Mouse (Mus musculus) heart, adult 2 months (tissue): ENCODE results near the gene Tbc1d10b. TPM values are rescaled to one million over a fixed set of nuclear protein-coding genes. Genes with fewer than 3 reads are reported as not detected.

Source experiments
- DNase-seq, 2 experiments: peaks; one replicate each; pipeline ENCODE4 v3.0.0; 2021
- H3K27ac ChIP-seq: fragments of 200-600 bp; 2 replicates; pipeline ENCODE4 v1.8.1; 2022
- H3K27me3 ChIP-seq: fragments of 200-500 bp; 2 replicates; pipeline ENCODE4 v1.6.1; 2012; ENCODE audit warnings: mild to moderate bottlenecking, low read length, inconsistent platforms, mixed read lengths; ENCODE audit not compliant: control insufficient read depth, insufficient read depth
- H3K36me3 ChIP-seq: fragments of 200-500 bp; 2 replicates; pipeline ENCODE4 v1.6.1; 2012; ENCODE audit warnings: low read length, inconsistent platforms; ENCODE audit not compliant: control insufficient read depth, insufficient read depth
- H3K4me1 ChIP-seq: fragments of 200-500 bp; 2 replicates; pipeline ENCODE4 v1.6.1; 2011; ENCODE audit warnings: low read length; ENCODE audit not compliant: control insufficient read depth, insufficient read depth
- H3K4me3 ChIP-seq: fragments of 200-600 bp; 2 replicates; pipeline ENCODE4 v1.8.1; 2022
- H3K79me2 ChIP-seq: fragments of 200-500 bp; replicated peaks from 2 replicates; pipeline ENCODE4 v1.6.1; 2012; ENCODE audit warnings: mild to moderate bottlenecking, inconsistent platforms, low read length, moderate library complexity, mixed read lengths; ENCODE audit not compliant: control insufficient read depth, insufficient read depth
- H3K9ac ChIP-seq: fragments of 200-500 bp; 2 replicates; pipeline ENCODE4 v1.6.1; 2012; ENCODE audit warnings: low read depth, mild to moderate bottlenecking, control low read depth, inconsistent platforms, low read length, mixed read lengths
- CTCF ChIP-seq: fragments of 200-600 bp; IDR thresholded peaks from 2 replicates; pipeline ENCODE4 v1.8.1; 2022; ENCODE audit warnings: antibody characterized with exemption, mild to moderate bottlenecking, moderate library complexity
- EP300 ChIP-seq: fragments of 200-500 bp; IDR thresholded peaks from 2 replicates; pipeline ENCODE4 v1.6.1; 2011; ENCODE audit warnings: low read depth, low read length, control low read depth; ENCODE audit not compliant: insufficient read depth
- POLR2A ChIP-seq: fragments of 200-500 bp; IDR thresholded peaks from 2 replicates; pipeline ENCODE4 v1.6.1; 2011; ENCODE audit warnings: mild to moderate bottlenecking, low read depth, low read length, control low read depth; ENCODE audit not compliant: insufficient read depth
- WGBS: fragments of 180-500 bp; shearing (Covaris S2); methylation state at CpG from one replicate; pipeline ENCODE4 v1.1.7; 2018; 5-methylcytosine and 5-hydroxymethylcytosine counted together
- intact Hi-C: fragments of 180-260 bp; cut with DNase I; formaldehyde crosslinking; loops from one replicate; pipeline ENCODE4 v1.15.1; 2025
- polyA plus RNA-seq: library from polyadenylated mRNA; depleted of rRNA; stranded (reverse); fragments of >200 nt; gene quantifications from 2 replicates; pipeline ENCODE4 v1.2.3, GENCODE M21; 2012; rRNA removed
- total RNA-seq, 2 experiments: library from RNA; stranded (reverse); gene quantifications; 2 replicates each; pipeline ENCODE4 v1.2.3; 2021

Tbc1d10b gene
- total and polyA plus RNA-seq, 3 experiments = 13.6 to 22.0 (median 20.5) TPM

GRCm38 (mm10) chr7:127153477-127153876 lies 54.8 kb downstream of the Tbc1d10b start:
- Histone ChIP-seq H3K4me3 (no peak overlapping the region), H3K27me3 (no peaks in the 10 kb centered on the region), H3K79me2 (no peaks in the 10 kb centered on the region), H3K36me3 (no peaks in the 10 kb centered on the region), H3K4me1 (peaks cover 2% of the 10 kb centered on the region), H3K9ac (no peak overlapping the region), H3K27ac (no peak overlapping the region)
- no peak for TF ChIP-seq EP300
- no peak for TF ChIP-seq POLR2A
- no peak for TF ChIP-seq CTCF
- DNase-seq = no peak
- 7% methylated on average over 3 of the region's 3 CpGs for WGBS
- intact Hi-C loops = no loop called here

GRCm38 (mm10) chr7:127152464-127152863 lies 55.8 kb downstream of the Tbc1d10b start:
- Histone ChIP-seq H3K79me2 (no peaks in the 10 kb centered on the region), H3K4me3 (no peak overlapping the region), H3K4me1 (peaks cover 2% of the 10 kb centered on the region), H3K27ac (no peak overlapping the region), H3K9ac (no peak overlapping the region), H3K27me3 (no peaks in the 10 kb centered on the region), H3K36me3 (no peaks in the 10 kb centered on the region)
- intact Hi-C loops = no loop called here
- no peak for DNase-seq
- no peak for TF ChIP-seq POLR2A
- WGBS = 93% methylated on average over 6 of the region's 6 CpGs

- no peak overlapping the region for H3K27ac ChIP-seq
- intact Hi-C loops = no loop called here
Measured at GRCm38 (mm10) chr7:127147901-127148300, 60.4 kb downstream of the Tbc1d10b start.

More at GRCm38 (mm10) chr7:127147901-127148300, 60.4 kb downstream of the Tbc1d10b start:
- H3K9ac ChIP-seq = no peak overlapping the region
- no peaks in the 10 kb centered on the region for H3K36me3 ChIP-seq
- no peaks in the 10 kb centered on the region for H3K27me3 ChIP-seq
- WGBS = 42% methylated on average over 3 of the region's 3 CpGs
- H3K4me3 ChIP-seq = no peak overlapping the region
- DNase-seq = no peak
- H3K79me2 ChIP-seq = no peaks in the 10 kb centered on the region
- no peaks in the 10 kb centered on the region for H3K4me1 ChIP-seq
- TF ChIP-seq CTCF = no peak
- no peak for TF ChIP-seq EP300
- TF ChIP-seq POLR2A = no peak

Other genes starting within 250 kb of the Tbc1d10b start
- gene Cdipt, start 232.6 kb downstream of the Tbc1d10b start, total RNA-seq = 10 to 100 TPM; 44.4 to 45.9 TPM
- 133 and 170 TPM in 2 replicates for gene Cdipt, start 232.6 kb downstream of the Tbc1d10b start, polyA plus RNA-seq
- gene Cdiptos, start 232.4 kb downstream of the Tbc1d10b start, total RNA-seq = under 1 TPM in 1 of 2 experiments, not detected in 1; 0.39 TPM
- gene Cdiptos, start 232.4 kb downstream of the Tbc1d10b start, polyA plus RNA-seq = 2.0 and 2.5 TPM in 2 replicates
- gene Mvp, start 193.8 kb downstream of the Tbc1d10b start, total RNA-seq = 10 to 100 TPM; 50.4 to 59.1 TPM
- 48.8 and 50.7 TPM in 2 replicates for gene Mvp, start 193.8 kb downstream of the Tbc1d10b start, polyA plus RNA-seq
- gene Pagr1b, start 192.0 kb downstream of the Tbc1d10b start, total RNA-seq = not detected
- gene Pagr1b, start 192.0 kb downstream of the Tbc1d10b start, polyA plus RNA-seq = not detected in 2 replicates
- gene Pagr1a, start 191.1 kb downstream of the Tbc1d10b start, total RNA-seq = 10 to 100 TPM; 12.8 to 21.4 TPM
- gene Pagr1a, start 191.1 kb downstream of the Tbc1d10b start, polyA plus RNA-seq = 3.6 and 4.3 TPM in 2 replicates
- gene Gm42742, start 187.4 kb downstream of the Tbc1d10b start, total RNA-seq = 10 to 100 TPM; 15.9 to 25.8 TPM
- gene Gm42742, start 187.4 kb downstream of the Tbc1d10b start, polyA plus RNA-seq = 21.7 and 24.3 TPM in 2 replicates
- gene Prrt2, start 187.3 kb downstream of the Tbc1d10b start, total RNA-seq = under 1 TPM; 0.63 to 0.77 TPM
- gene Prrt2, start 187.3 kb downstream of the Tbc1d10b start, polyA plus RNA-seq = 5.7 and 8.0 TPM in 2 replicates
- 10 to 100 TPM; 56.5 to 59.8 TPM for gene Maz, start 181.4 kb downstream of the Tbc1d10b start, total RNA-seq
- gene Maz, start 181.4 kb downstream of the Tbc1d10b start, polyA plus RNA-seq = 53.7 and 57.1 TPM in 2 replicates
- under 1 TPM; 0.65 to 0.84 TPM for gene Kif22, start 166.0 kb downstream of the Tbc1d10b start, total RNA-seq
- gene Kif22, start 166.0 kb downstream of the Tbc1d10b start, polyA plus RNA-seq = 0.39 and 0.59 TPM in 2 replicates
- not detected for gene Zg16, start 121.1 kb downstream of the Tbc1d10b start, total RNA-seq
- gene Zg16, start 121.1 kb downstream of the Tbc1d10b start, polyA plus RNA-seq = not detected in 2 replicates
- gene AI467606, start 117.1 kb downstream of the Tbc1d10b start, total RNA-seq = 1 to 10 TPM; 1.5 to 2.1 TPM
- 2.7 and 4.7 TPM in 2 replicates for gene AI467606, start 117.1 kb downstream of the Tbc1d10b start, polyA plus RNA-seq
- gene Qprt, start 86.2 kb downstream of the Tbc1d10b start, total RNA-seq = not detected
- gene Qprt, start 86.2 kb downstream of the Tbc1d10b start, polyA plus RNA-seq = 0.25 and 0.32 TPM in 2 replicates
- under 1 TPM; 0.78 to 0.80 TPM for gene Spn, start 70.6 kb downstream of the Tbc1d10b start, total RNA-seq
- gene Spn, start 70.6 kb downstream of the Tbc1d10b start, polyA plus RNA-seq = 1.1 and 2.9 TPM in 2 replicates
- gene Cd2bp2, start 12.4 kb downstream of the Tbc1d10b start, total RNA-seq = 10 to 100 TPM; 33.4 to 35.2 TPM
- 18.2 and 26.9 TPM in 2 replicates for gene Cd2bp2, start 12.4 kb downstream of the Tbc1d10b start, polyA plus RNA-seq
- gene Mylpf, start 422 bp upstream of the Tbc1d10b start, total RNA-seq = 1 to 10 TPM; 3.5 TPM
- 0.74 and 1.1 TPM in 2 replicates for gene Mylpf, start 422 bp upstream of the Tbc1d10b start, polyA plus RNA-seq
- gene Zfp553, start 24.6 kb upstream of the Tbc1d10b start, total RNA-seq = 1 to 10 TPM; 6.0 to 6.3 TPM
- gene Zfp553, start 24.6 kb upstream of the Tbc1d10b start, polyA plus RNA-seq = 5.0 and 6.5 TPM in 2 replicates
- gene Sept1, start 24.7 kb upstream of the Tbc1d10b start, total RNA-seq = 1 to 10 TPM; 2.5 to 4.7 TPM
- 6.2 and 13.0 TPM in 2 replicates for gene Sept1, start 24.7 kb upstream of the Tbc1d10b start, polyA plus RNA-seq
- gene Zfp771, start 35.8 kb upstream of the Tbc1d10b start, total RNA-seq = 10 to 100 TPM; 14.7 to 21.0 TPM
- 16.9 and 30.0 TPM in 2 replicates for gene Zfp771, start 35.8 kb upstream of the Tbc1d10b start, polyA plus RNA-seq
- gene Dctpp1, start 52.2 kb upstream of the Tbc1d10b start, total RNA-seq = 10 to 100 TPM; 38.7 to 44.6 TPM
- 42.0 and 46.6 TPM in 2 replicates for gene Dctpp1, start 52.2 kb upstream of the Tbc1d10b start, polyA plus RNA-seq
- gene Sephs2, start 65.6 kb upstream of the Tbc1d10b start, total RNA-seq = 10 to 100 TPM; 27.2 to 32.9 TPM
- 14.8 and 22.5 TPM in 2 replicates for gene Sephs2, start 65.6 kb upstream of the Tbc1d10b start, polyA plus RNA-seq
- gene Itgal, start 87.8 kb upstream of the Tbc1d10b start, total RNA-seq = 1 to 10 TPM; 1.7 to 2.3 TPM
- gene Itgal, start 87.8 kb upstream of the Tbc1d10b start, polyA plus RNA-seq = 3.0 and 5.0 TPM in 2 replicates
- gene Zfp768, start 137.1 kb upstream of the Tbc1d10b start, total RNA-seq = 10 to 100 TPM; 36.5 to 37.2 TPM
- gene Zfp768, start 137.1 kb upstream of the Tbc1d10b start, polyA plus RNA-seq = 30.8 and 31.6 TPM in 2 replicates
- 1 to 10 TPM; 4.3 to 5.3 TPM for gene Zfp747, start 167.6 kb upstream of the Tbc1d10b start, total RNA-seq
- 2.9 and 3.9 TPM in 2 replicates for gene Zfp747, start 167.6 kb upstream of the Tbc1d10b start, polyA plus RNA-seq
- gene 9130019O22Rik, start 178.7 kb upstream of the Tbc1d10b start, total RNA-seq = 1 to 10 TPM; 2.3 to 2.4 TPM
- gene 9130019O22Rik, start 178.7 kb upstream of the Tbc1d10b start, polyA plus RNA-seq = 1.7 and 2.4 TPM in 2 replicates
- gene E430018J23Rik, start 185.2 kb upstream of the Tbc1d10b start, total RNA-seq = 1 to 10 TPM; 3.1 to 4.0 TPM
- 3.1 and 3.5 TPM in 2 replicates for gene E430018J23Rik, start 185.2 kb upstream of the Tbc1d10b start, polyA plus RNA-seq
- 1 to 10 TPM; 3.2 TPM for gene Zfp764, start 198.4 kb upstream of the Tbc1d10b start, total RNA-seq
- 2.6 and 3.5 TPM in 2 replicates for gene Zfp764, start 198.4 kb upstream of the Tbc1d10b start, polyA plus RNA-seq
- gene Zfp688, start 213.6 kb upstream of the Tbc1d10b start, total RNA-seq = 1 to 10 TPM; 3.3 to 3.8 TPM
- 4.9 and 8.1 TPM in 2 replicates for gene Zfp688, start 213.6 kb upstream of the Tbc1d10b start, polyA plus RNA-seq
- 1 to 10 TPM in 1 of 2 experiments, under 1 TPM in 1; 0.93 to 1.5 TPM for gene Zfp689, start 240.7 kb upstream of the Tbc1d10b start, total RNA-seq
- 1.8 and 2.0 TPM in 2 replicates for gene Zfp689, start 240.7 kb upstream of the Tbc1d10b start, polyA plus RNA-seq